Mouse (Mus musculus) lung, postnatal 0 days (tissue): ENCODE measurements around the gene Anapc11. TPM values are rescaled to one million over a fixed set of nuclear protein-coding genes. Genes with fewer than 3 reads are reported as not detected.

Source experiments
- ATAC-seq: fragments of 200-750 bp; cut with Nextera tagmentation; 2 replicates; pipeline ENCODE4 v1.8.0; 2017; ENCODE audit warnings: moderate library complexity
- DNase-seq: peaks from one replicate; pipeline ENCODE4 v3.0.0-alpha.2; 2016; ENCODE audit warnings: low spot score
- H3K27ac ChIP-seq: fragments of 300-500 bp; sonication (generic); 2 replicates; pipeline ENCODE4 v1.5.1; 2014; ENCODE audit warnings: antibody characterized with exemption, mild to moderate bottlenecking, low read length, mixed read lengths
- H3K27me3 ChIP-seq: fragments of 300-500 bp; sonication (generic); replicated peaks from 2 replicates; pipeline ENCODE4 v1.6.1; 2014; ENCODE audit warnings: low read length, mixed read lengths; ENCODE audit not compliant: insufficient read depth
- H3K36me3 ChIP-seq: fragments of 300-500 bp; sonication (generic); 2 replicates; pipeline ENCODE4 v1.6.1; 2014; ENCODE audit warnings: low read length, mixed read lengths; ENCODE audit not compliant: insufficient read depth
- H3K4me1 ChIP-seq: fragments of 300-500 bp; sonication (generic); 2 replicates; pipeline ENCODE4 v1.6.1; 2014; ENCODE audit warnings: antibody characterized with exemption, low read depth, low read length, mixed read lengths; ENCODE audit not compliant: insufficient read depth
- H3K4me2 ChIP-seq: fragments of 300-500 bp; sonication (generic); replicated peaks from 2 replicates; pipeline ENCODE4 v1.6.1; 2014; ENCODE audit warnings: low read depth, mild to moderate bottlenecking, low read length, moderate library complexity, mixed read lengths
- H3K4me3 ChIP-seq: fragments of 300-500 bp; sonication (generic); 2 replicates; pipeline ENCODE4 v1.5.1; 2014; ENCODE audit warnings: low read depth, low read length
- H3K9ac ChIP-seq: fragments of 300-500 bp; sonication (generic); replicated peaks from 2 replicates; pipeline ENCODE4 v1.6.1; 2014; ENCODE audit warnings: low read depth, mild to moderate bottlenecking
- H3K9me3 ChIP-seq: fragments of 300-500 bp; sonication (generic); 2 replicates; pipeline ENCODE4 v1.6.1; 2016; ENCODE audit warnings: low read length, mixed read lengths
- CTCF ChIP-seq: IDR thresholded peaks from 2 replicates; pipeline ENCODE4 v1.5.1; 2016; ENCODE audit warnings: antibody characterized with exemption, mild to moderate bottlenecking
- EP300 ChIP-seq: IDR thresholded peaks from 2 replicates; pipeline ENCODE4 v1.6.1; 2016; ENCODE audit warnings: antibody characterized with exemption, mild to moderate bottlenecking, control low read depth
- WGBS: fragments of 180-500 bp; shearing (Covaris S2); extraction: QIAGEN DNeasy Blood & Tissue Kit; methylation state at CpG from one replicate; pipeline ENCODE4 v1.1.7; 2014; 5-methylcytosine and 5-hydroxymethylcytosine counted together
- polyA plus RNA-seq: library from polyadenylated mRNA; unstranded; fragments of >200 nt; fragmentation: Nextera tagmentation; extraction: Ambion mirVana; gene quantifications from 2 replicates; pipeline ENCODE4 v1.2.1, GENCODE M21; 2015

Anapc11 gene
- polyA plus RNA-seq, 1 experiment from 2014 or later: 138 TPM

GRCm38 (mm10) chr11:120597240-120598235 lies 683 bp upstream of the Anapc11 start:
- peak overlapping the region; percentile 91 for H3K9ac ChIP-seq
- 5% methylated on average over 53 of the region's 99 CpGs for WGBS
- peak overlapping the region; percentile 88 for H3K4me3 ChIP-seq
- ATAC-seq (peak; percentile 37), DNase-seq (peak; percentile 60)
- no peaks in the 10 kb centered on the region for H3K9me3 ChIP-seq
- peak overlapping the region; percentile 89 for H3K27ac ChIP-seq
- peaks cover 27% of the 10 kb centered on the region; the same call in 1 of the 2 replicates for H3K36me3 ChIP-seq
- peaks cover 12% of the 10 kb centered on the region; the same call in 1 of the 2 replicates for H3K4me1 ChIP-seq
- peak overlapping the region; percentile 95 for H3K4me2 ChIP-seq
- TF ChIP-seq CTCF: no peak
- TF ChIP-seq EP300: no peak
- no peaks in the 10 kb centered on the region for H3K27me3 ChIP-seq

GRCm38 (mm10) chr11:120598990-120599549 lies 849 bp downstream of the Anapc11 start:
- Histone ChIP-seq H3K27ac (peak overlapping the region; percentile 65), H3K4me2 (peak overlapping the region; percentile 95), H3K27me3 (no peaks in the 10 kb centered on the region), H3K4me1 (peaks cover 12% of the 10 kb centered on the region; the same call in 1 of the 2 replicates), H3K9ac (peak overlapping the region; percentile 39; the same call in 1 of the 2 replicates), H3K4me3 (peak overlapping the region; percentile 88), H3K9me3 (no peaks in the 10 kb centered on the region), H3K36me3 (0 out of 2 replicates have a peak, but pooled peaks cover 14% of the 10 kb centered on the region)
- no peak for TF ChIP-seq EP300
- TF ChIP-seq CTCF: no peak
- no peak for ATAC-seq
- WGBS: 44% methylated on average over 17 of the region's 17 CpGs
- no peak for DNase-seq

- Histone ChIP-seq H3K27me3 (no peaks in the 10 kb centered on the region), H3K4me3 (no peak overlapping the region), H3K4me2 (no peak overlapping the region), H3K9me3 (no peaks in the 10 kb centered on the region), H3K36me3 (0 out of 2 replicates have a peak, but pooled peaks cover 7% of the 10 kb centered on the region), H3K27ac (no peak overlapping the region), H3K9ac (no peak overlapping the region), H3K4me1 (peaks cover 12% of the 10 kb centered on the region; the same call in 1 of the 2 replicates)
- DNase-seq (no peak), ATAC-seq (no peak)
- WGBS: 93% methylated on average over 3 of the region's 3 CpGs
- TF ChIP-seq EP300 (no peak), CTCF (no peak)
Measured at GRCm38 (mm10) chr11:120600716-120601115, 2.5 kb downstream of the Anapc11 start.

GRCm38 (mm10) chr11:120603545-120603944 lies 5.3 kb downstream of the Anapc11 start:
- no peak for TF ChIP-seq EP300
- TF ChIP-seq CTCF: no peak
- no peaks in the 10 kb centered on the region for H3K9me3 ChIP-seq
- no peak overlapping the region for H3K4me3 ChIP-seq
- H3K27ac ChIP-seq: no peak overlapping the region
- DNase-seq (no peak), ATAC-seq (no peak)
- H3K27me3 ChIP-seq: no peaks in the 10 kb centered on the region
- H3K9ac ChIP-seq: no peak overlapping the region
- H3K4me2 ChIP-seq: no peak overlapping the region
- WGBS: 63% methylated on average over 2 of the region's 2 CpGs
- H3K4me1 ChIP-seq: peaks cover 10% of the 10 kb centered on the region; the same call in 1 of the 2 replicates
- H3K36me3 ChIP-seq: 0 out of 2 replicates have a peak, but pooled peaks cover 6% of the 10 kb centered on the region

- no peak overlapping the region for H3K9ac ChIP-seq
- WGBS: 91% methylated on average over 7 of the region's 7 CpGs
Measured at GRCm38 (mm10) chr11:120605667-120606066, 7.4 kb downstream of the Anapc11 start.

GRCm38 (mm10) chr11:120606764-120607163 lies 8.5 kb downstream of the Anapc11 start:
- Histone ChIP-seq H3K27ac (no peak overlapping the region), H3K9ac (no peak overlapping the region), H3K4me2 (no peak overlapping the region), H3K36me3 (0 out of 2 replicates have a peak, but pooled peaks cover 8% of the 10 kb centered on the region), H3K27me3 (no peaks in the 10 kb centered on the region), H3K4me3 (no peak overlapping the region), H3K9me3 (no peaks in the 10 kb centered on the region), H3K4me1 (peaks cover 7% of the 10 kb centered on the region; the same call in 1 of the 2 replicates)
- WGBS: 55% methylated on average over 4 of the region's 4 CpGs
- no peak for DNase-seq
- peak; percentile 16; the same call in 1 of the 2 replicates for ATAC-seq
- TF ChIP-seq EP300: no peak
- TF ChIP-seq CTCF: no peak

More at GRCm38 (mm10) chr11:120605667-120606066, 7.4 kb downstream of the Anapc11 start:
- DNase-seq: no peak
- no peaks in the 10 kb centered on the region for H3K27me3 ChIP-seq
- H3K4me3 ChIP-seq: no peak overlapping the region
- H3K9me3 ChIP-seq: no peaks in the 10 kb centered on the region
- ATAC-seq: no peak
- TF ChIP-seq CTCF (no peak), EP300 (no peak)
- H3K4me1 ChIP-seq: peaks cover 7% of the 10 kb centered on the region; the same call in 1 of the 2 replicates
- no peak overlapping the region for H3K4me2 ChIP-seq
- no peak overlapping the region for H3K27ac ChIP-seq
- H3K36me3 ChIP-seq: 0 out of 2 replicates have a peak, but pooled peaks cover 6% of the 10 kb centered on the region
